Mouse (Mus musculus) NIH3T3 (cell line): ENCODE results near the gene Fbxl20.

ENCODE experiments used
- DNase-seq: peaks from one replicate; pipeline ENCODE4 v3.0.0-alpha.2; 2012; ENCODE audit warnings: low read depth

The Fbxl20 gene

GRCm38 (mm10) chr11:98049672-98050519 lies 100.3 kb downstream of the Fbxl20 start:
- DNase-seq, result no peak

DNA sequence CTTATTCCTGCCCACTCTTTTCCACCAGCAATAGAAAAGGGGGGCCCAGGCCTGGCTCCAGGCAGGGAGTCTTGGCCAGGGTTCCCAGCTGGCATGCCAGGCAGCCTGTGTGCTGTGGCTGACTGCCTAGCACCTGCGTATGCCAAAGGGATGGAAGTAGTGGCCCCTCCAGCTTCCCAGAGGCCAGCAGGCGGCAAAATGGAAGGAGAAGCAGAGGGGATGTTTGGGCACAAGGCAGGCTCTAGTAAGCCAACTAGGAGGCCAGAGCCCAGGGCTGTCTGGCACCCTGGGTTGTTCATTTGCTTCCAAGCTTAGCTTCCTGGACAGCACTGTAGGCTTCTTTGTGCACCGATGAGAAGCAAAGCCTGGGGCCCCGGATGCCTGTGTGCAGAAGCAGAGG lies 102.5 kb downstream of the Fbxl20 start:
- no peak for DNase-seq

DNA sequence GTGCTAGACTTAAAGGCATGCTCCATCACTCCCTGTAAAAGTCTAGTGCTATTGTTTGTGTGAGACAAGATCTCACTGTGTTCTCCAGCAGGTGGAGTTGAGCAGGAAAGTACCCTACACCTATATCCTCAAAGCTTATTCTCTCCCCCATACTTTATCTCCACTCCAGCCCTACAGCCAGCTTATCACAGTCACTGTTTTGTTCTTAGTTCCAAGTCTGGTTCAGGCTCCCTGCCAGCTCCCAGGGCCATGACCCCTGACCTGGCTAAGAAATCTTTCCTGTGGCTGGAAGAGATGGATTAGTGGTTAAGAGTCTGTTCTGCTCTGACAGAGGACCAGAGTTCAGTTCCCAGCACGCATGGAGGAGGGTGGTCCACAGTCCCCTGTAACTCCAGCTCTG lies 103.7 kb downstream of the Fbxl20 start:
- DNase-seq, result no peak

DNA sequence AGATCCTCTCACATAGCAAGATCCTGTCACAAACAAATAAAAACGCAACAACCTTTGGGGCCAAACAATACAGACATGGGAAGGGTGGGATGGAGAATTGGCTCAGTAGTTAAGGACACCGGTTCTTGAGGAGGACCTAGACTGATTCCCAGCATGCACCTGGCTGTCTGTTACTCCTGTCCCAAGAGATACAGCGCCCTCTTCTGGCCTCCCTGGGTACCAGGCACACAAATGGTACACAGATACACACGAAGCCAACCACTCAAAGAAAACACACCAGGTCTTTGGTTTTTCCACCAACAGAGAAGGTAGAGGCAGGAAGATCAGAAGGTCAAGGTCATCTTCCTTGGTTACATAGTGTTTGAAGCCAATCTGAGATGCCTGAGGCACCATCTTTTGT lies 104.6 kb downstream of the Fbxl20 start:
- no peak for DNase-seq

DNA sequence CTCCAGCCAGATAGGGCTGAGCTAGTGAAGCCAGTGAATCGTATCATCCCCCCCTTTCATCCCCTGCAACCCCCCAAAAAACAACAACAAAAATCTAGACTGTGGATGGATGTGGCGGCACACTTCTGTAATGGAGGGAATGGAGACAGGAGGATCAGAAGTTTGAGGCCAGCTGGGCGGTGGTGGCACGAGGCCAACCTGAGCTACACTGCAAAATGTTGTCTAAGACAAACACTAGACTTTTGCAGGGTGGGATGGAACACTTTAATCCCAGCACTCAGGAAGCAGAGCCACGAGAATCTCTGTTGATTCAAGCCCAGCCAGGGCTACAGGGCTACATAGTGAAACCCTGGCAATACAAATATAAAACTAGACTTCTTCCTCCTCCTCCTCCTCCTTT lies 106.1 kb downstream of the Fbxl20 start:
- DNase-seq, result no peak

DNA sequence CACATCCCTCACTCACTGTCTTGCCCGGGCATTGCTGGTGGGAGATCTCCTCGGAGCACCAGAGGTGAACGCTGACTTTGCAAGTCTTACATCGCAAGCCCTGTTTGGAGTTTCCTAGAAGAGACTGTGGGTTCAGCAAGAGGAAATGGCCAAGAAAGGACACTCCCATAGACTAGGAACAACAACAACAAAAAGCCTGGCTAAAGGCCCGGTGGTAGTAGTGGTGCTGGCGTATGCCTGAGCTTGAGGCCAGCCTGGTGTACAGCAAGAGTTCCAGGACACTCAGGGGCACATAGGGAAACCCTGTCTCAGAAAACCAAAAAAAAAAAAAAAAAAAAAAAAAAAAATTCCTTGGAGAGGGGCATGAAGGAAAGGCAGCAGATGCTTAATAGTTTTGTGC lies 107.5 kb downstream of the Fbxl20 start:
- peak; percentile 47 for DNase-seq

- DNase-seq, result no peak
These were observed 109.2 kb downstream of the Fbxl20 start for GRCm38 (mm10) chr11:98040975-98041374.

DNA sequence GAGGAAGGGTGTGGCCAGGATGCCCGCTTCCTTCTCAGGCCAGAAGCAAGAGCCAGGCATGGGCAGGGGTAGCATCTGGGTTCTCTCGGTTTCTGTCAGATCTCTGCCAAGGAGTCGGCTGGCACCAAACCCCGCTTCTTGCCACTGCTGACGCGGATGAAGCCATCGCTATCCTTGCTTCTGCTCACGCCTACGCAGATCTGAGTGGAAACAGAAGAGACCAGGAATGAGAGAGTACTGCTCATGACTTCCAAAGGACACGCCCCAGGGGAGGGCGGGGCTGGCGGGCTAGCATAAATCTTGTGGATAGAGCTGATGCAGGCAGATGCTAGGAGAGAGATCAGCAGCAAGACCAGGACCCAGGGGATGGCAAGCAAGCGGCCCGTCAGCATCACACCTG lies 112.3 kb downstream of the Fbxl20 start:
- DNase-seq, result peak; percentile 56

- peak; percentile 77 for DNase-seq
These were observed 114.2 kb downstream of the Fbxl20 start for GRCm38 (mm10) chr11:98035977-98036377.

DNA sequence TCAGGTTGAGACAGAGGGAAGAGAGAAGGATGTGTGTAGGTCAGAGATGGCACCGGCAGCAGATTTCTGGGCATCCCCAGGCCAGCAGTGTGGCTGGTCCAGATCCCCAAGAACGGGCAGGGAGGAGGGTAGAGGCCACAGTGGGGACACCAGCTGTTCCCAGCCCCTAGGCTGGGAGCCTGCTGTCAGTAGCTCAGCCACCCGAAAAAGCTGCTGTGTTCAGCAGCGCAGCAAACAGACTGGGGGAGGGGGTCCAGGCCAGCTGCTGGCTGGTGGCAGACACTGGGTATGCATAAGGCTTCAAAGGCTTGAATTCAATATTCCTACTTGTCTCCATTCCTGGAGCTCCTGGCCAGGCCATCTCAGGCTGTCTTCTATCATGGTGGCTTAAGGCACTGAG lies 115.4 kb downstream of the Fbxl20 start:
- no peak for DNase-seq

DNA sequence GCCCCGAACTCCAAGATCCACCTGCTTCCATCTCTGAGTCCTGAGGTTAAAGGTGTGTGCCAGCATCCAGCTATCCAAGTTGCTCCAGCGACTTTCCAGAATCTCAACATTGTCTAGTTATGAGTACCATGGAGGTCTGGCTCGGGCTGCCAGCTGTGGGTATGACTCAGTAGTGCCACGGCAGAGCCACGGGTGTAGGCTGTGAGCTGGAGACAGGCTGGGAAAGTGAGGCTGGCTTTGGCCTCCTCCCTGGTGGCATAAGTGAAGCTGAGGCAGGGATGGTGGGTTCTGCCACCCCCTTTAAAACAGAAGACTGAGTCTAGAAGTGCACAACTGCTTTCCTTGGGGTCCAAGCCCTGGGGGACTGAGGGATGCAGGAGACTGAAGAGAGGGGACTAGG lies 116.1 kb downstream of the Fbxl20 start:
- DNase-seq, result peak; percentile 63
